Mouse (Mus musculus) spleen, postnatal 10 days (tissue): ENCODE measurements around the gene Cct5.
A peak's percentile ranks its signal among the peaks of the same experiment; 100 is the strongest.

ENCODE experiments used
- DNase-seq, 2 experiments: peaks; one replicate each; pipeline ENCODE4 v3.0.0; 2021 to 2022; ENCODE audit warnings: low spot score in 2 of 2

Cct5 gene

GRCm38 (mm10) chr15:31601646-31602374, at the start of gene Cct5, which contains the start of gene Fam173b:
TSS of gene Cct5 (minus strand) at chr15:31601804.
TSS of gene Fam173b (plus strand) at chr15:31601852.
- peak; percentile 97 to 100 for DNase-seq

DNA sequence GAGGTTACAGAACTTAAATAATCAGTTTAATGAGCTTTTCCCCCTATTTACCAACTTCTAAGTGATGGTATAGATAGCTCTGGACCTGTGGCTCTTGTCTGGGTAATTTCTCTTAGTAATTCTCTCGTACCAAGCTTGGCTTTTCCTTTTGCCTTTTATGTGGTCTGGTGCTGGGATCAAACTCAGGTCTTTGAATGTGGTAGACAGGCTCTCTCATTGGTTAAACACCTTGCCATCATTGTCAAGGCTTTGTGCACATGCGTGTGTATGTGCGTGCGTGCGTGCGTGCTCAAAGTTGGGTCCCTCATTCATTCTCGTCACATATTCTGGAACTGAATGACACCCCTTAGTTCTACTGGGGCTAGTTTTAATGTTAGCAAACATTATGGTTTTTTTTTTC, 49.2 kb upstream of the Cct5 start:
- DNase-seq, result no peak

DNA sequence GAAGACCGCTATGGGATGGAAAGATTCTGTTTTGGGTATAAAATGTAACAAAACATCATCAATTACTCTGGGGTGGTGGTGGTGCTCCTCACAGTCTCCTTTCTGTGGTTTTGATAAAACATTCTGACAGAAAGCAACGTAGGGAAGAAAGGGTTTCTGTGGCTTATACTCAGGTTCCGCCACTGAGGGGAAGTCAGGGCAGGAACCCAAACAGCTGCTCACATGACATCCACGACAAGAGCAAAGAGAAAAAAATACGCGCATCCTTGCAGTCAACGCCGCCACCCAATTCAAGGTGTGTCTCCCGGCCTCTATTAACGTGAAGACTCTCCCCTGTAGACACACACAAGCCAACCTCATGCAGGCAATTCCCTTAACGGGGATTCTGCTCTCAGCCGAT, 48.1 kb upstream of the Cct5 start:
- no peak for DNase-seq

DNA sequence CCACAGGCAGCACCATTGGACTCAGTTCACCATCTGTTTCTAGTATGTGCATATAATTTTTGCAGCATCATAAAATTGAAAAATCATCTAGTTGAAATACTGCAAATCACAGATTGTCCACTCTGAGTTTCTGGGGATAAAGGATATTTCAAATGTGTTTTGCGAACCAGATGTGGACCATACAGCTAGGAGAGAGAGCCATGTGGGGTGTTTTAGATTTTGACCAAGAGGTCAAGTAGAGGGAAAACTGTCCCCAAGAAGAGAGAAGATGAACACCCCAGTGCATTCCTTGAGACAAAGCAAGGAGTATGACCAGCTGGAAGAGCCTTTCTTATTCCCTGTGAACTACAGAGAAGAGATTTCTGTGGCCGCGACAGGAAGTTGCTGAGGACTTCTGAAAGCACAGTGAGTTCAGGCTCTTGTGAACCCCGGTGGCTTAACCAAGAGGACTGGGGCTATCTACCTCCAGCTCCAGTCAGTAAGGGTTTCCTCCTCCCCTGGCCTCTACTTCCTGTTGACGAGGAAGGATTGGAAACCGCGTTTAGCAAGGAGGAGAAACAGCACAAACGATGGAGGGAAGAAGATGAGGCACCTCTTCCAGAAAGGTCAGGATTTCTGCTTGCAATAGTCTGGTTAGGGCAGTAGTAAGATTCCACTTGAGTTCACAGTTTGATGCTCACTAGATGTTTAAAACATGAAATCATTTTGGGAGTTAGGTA, 46.4 kb upstream of the Cct5 start:
- DNase-seq, result no peak

GRCm38 (mm10) chr15:31647225-31647624, 45.6 kb upstream of the Cct5 start:
- no peak for DNase-seq

GRCm38 (mm10) chr15:31636091-31636595, 34.5 kb upstream of the Cct5 start:
- DNase-seq, result no peak

GRCm38 (mm10) chr15:31634582-31634981, 33.0 kb upstream of the Cct5 start:
- no peak for DNase-seq

GRCm38 (mm10) chr15:31632478-31632877, 30.9 kb upstream of the Cct5 start:
- DNase-seq, result no peak

DNA sequence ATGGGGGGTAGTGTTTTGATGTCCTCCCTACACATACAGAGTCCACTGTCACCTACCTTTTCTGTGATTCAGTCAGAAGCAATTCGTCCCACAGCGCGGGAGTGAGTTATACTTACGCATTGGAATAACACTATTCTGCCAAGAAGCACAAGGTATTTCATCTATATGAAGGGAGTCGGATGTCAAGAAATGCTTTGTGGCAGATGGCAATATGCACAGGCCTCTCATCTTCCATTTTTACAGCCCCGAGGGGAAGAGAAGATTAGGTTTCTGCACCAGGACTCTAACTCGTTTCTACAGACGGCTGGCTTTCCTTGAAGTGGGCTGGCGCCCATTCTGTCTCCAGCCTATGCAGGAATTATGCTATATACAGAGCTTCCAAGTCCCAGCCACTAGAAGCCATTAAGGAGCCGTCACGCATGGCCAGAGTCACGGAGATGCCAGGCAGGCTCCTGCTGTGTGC, 29.8 kb upstream of the Cct5 start:
- no peak for DNase-seq

DNA sequence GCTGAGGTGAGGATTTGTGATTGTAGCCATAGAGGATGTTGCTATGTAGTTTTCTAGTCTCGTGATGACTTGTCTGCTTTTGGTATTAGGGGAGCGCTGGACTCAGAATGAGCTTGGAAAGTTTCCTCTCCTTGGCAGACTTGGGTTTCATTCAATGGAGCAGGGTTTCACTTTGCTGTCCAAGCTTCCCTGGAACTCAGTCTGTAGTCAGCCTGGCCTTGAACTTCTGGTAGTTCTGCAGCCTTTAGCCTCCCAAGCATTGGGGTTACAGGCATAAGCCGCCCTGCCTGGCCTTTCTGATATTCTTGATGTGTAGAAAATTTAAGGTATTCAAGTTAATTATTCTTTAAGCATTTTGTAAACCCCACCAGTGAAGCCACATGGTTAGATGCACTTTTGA, 28.0 kb upstream of the Cct5 start:
- no peak for DNase-seq

GRCm38 (mm10) chr15:31628180-31628579, 26.6 kb upstream of the Cct5 start:
- no peak for DNase-seq

GRCm38 (mm10) chr15:31627277-31628154, 25.9 kb upstream of the Cct5 start:
- no peak for DNase-seq

DNA sequence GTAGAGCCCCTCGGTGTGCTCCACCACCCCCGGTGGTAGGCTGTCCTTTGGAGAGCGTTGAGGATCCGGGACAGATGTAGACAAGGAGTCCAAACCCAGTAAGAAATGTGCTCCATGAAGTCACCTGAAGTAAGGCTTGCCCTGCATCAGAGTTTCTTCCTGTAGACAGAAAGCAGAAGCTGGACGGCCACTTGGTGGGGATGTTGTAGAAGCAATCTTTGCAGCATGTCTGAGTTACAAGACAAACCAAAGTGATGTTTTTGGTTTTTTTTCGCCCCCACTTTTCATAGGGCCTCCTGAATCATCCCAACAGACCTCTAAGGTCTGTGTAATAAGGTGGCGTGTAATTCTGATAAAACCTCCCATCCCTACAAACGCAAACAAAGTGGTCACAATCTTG, 17.9 kb upstream of the Cct5 start:
- peak in 1 of 2 experiments; percentile 34 for DNase-seq

DNA sequence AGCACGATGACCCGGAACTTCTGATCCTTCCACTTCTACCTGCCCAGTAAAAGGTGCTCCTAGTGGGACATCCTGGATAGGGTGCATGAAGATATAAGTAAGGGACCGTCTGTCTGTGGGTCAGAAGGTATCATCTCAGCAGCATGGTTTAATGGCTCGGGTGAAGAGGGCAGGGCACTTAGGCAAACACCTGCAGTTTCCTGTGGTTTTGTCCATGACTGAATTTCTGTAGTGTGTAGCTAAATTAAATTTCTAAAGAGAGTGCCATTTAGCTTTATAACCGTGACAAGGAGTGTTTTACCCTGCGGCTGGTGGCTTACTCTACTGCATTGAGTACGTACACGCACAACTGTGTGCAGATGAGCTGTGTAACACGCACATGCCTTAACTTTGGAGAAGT, 15.7 kb upstream of the Cct5 start:
- no peak for DNase-seq

DNA sequence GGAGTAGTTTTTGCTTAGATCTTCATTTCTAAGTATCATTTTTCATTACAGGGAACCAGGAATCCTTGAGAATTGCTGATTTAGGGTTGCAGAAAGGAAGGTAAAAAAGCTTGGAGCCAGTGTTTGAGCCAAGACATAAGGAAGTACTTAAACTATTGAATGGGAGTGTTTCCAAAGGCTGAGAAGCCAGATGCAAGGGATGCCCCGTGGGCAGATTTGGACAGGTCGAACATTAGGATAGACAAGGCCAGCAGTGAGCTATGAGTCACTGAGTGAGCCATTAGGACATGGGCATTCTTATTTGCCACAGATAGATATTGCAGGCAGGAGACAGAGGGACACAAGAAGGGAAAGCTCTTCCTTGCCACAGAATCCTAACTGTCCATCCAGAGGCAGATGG, 13.1 kb upstream of the Cct5 start:
- DNase-seq, result no peak

DNA sequence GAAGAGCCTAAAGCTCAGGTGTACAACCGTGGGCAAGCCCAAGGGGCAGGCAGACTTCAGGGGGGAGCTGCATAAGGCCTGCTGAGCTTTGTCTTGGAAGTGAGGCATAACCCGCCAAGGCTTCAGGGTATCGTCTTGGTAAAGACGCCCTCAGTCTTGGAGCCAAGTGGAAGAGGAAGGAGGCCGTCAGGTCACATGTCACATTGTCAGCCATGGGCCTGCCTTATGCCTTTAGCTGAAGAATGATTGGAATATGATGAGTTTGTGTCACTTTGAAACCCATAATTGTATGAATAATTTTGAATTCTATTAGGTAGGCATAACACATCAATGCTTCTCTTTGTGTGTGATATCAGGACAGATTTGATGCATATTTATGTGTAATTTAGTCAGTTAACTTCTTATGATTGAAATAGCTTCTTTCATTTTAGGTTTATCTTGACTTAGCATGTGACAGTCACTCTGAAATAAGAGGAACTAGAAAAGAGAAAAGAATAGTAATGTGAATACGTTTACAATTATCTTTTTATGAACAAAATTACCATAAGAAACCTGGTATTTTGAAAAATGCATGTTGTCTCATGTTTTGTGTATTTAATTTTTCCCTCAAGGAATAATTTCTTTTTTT, 12.3 kb upstream of the Cct5 start:
- DNase-seq, result no peak

DNA sequence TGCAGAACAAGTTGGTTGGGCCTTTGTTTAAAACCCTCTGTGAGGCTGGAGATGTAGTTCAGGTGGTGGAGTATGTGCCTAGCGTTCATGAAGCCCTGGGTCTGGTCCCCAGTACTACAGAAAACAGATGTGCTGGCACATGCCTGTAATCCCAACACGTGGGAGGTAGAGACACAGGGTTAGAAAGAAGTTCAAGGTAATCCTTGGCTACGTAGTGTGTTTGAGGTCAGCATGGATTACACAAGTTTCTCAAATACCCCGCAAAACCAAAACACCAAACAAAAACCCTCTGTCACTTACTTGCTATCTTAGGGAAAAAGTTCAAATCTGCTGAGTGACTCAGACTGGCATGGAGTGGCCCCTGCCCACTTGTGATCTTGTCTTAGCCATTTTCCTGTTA, 10.4 kb upstream of the Cct5 start:
- DNase-seq, result no peak

DNA sequence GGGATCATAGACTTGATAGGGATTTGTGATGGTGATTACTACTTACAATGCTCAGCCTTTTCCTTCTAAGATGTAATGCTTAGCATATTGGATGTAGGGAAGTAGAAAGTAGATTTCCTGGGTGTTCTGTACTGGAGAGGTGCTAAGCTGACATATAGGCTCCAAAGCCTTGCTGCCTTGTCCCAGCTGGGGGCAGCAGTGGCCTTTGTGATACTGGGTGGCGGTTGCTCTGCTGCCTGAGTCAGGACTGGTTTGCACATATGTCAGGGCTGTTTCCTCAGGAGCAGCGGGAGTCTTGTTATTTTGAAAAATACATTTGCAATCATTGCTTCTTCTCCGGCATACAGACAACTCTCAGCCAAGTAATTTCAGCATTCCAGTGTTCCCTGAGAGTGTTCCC, 9.4 kb upstream of the Cct5 start:
- DNase-seq, result peak in 1 of 2 experiments; percentile 30

- no peak for DNase-seq
Observed at GRCm38 (mm10) chr15:31606821-31607220, 5.2 kb upstream of the Cct5 start.

DNA sequence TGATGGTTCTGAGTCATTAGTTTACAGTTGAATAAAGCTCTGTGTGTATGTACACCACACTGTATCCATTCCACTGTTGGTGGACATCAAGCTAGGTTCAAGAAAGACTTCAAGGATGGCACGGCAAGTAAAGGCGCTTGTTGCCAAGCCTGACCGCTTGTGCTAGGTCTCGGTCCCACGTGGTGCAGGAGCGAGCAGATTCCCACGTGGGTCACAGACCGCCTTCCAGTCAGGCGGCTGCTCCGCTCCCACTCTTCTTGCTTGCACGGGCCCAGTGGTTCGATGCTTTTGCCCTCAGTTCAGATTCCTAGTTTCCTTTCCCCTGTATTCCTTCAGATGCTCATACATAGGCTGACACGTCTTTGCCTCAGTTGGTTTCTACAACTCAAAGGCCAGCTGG, 1.5 kb upstream of the Cct5 start:
- no peak for DNase-seq

GRCm38 (mm10) chr15:31602426-31602825, 822 bp upstream of the Cct5 start:
- DNase-seq, result peak; percentile 38 to 63

- no peak for DNase-seq
Observed at GRCm38 (mm10) chr15:31601279-31601645, 342 bp downstream of the Cct5 start.
